Mouse (Mus musculus) bone marrow, adult 2 months (tissue): ENCODE data around the gene Evpl.

ENCODE experiments used
- CTCF ChIP-seq: fragments of 200-500 bp; IDR thresholded peaks from 2 replicates; pipeline ENCODE4 v1.5.1; 2011; ENCODE audit warnings: low read length, control low read depth; ENCODE audit not compliant: control insufficient read depth, insufficient read depth
- POLR2A ChIP-seq: fragments of 200-500 bp; IDR thresholded peaks from 2 replicates; pipeline ENCODE4 v1.6.1; 2011; ENCODE audit warnings: low read depth, mild to moderate bottlenecking, control low read depth, low read length, borderline replicate concordance; ENCODE audit not compliant: control insufficient read depth

DNA sequence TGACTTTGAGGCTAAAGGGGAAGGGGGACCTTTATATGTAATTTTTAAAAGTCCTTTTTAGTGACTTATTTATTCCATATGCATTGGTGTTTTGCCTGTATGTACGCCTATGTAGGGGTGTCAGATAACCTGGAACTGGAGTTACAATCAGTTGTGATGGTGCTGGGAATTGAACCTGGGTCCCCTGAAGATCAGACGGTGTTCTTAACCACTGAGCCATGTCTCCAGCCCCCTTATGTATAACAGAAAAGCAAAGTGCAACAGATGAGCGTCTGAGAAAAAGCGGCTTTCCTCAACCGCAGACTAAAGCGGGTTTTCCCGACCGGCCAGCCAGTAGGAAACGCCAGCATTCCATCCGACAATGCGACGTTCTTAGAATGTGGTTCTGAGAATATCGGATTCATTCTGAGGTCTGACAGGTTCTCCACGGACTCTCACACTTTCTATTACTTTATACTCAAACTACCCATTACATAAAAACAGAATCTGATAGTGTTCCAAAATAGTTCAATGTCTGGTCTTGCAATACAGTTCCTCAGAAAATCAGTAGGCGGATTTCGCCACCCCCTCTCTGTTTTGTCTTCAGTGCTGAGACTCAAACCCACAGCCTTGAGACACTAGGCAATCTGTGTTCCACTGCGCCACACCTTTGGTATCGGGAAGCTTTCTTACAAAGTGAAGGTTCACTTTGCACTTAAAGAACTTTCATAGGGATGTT is 40.9 kb downstream of the Evpl start:
- TF ChIP-seq CTCF (no peak), POLR2A (no peak)
